Mouse (Mus musculus) erythroblast, embryonic 14.5 days (primary cell): Measurements from ENCODE around the gene Zan.

Source experiments
- GATA1 ChIP-seq: IDR thresholded peaks from 2 replicates; pipeline ENCODE4 v1.6.1; 2012; ENCODE audit warnings: low read length, inconsistent platforms, mixed read lengths
- TAL1 ChIP-seq: IDR thresholded peaks from 3 replicates; pipeline ENCODE4 v1.6.1; 2012; ENCODE audit warnings: low read length, inconsistent platforms, mixed read lengths

DNA sequence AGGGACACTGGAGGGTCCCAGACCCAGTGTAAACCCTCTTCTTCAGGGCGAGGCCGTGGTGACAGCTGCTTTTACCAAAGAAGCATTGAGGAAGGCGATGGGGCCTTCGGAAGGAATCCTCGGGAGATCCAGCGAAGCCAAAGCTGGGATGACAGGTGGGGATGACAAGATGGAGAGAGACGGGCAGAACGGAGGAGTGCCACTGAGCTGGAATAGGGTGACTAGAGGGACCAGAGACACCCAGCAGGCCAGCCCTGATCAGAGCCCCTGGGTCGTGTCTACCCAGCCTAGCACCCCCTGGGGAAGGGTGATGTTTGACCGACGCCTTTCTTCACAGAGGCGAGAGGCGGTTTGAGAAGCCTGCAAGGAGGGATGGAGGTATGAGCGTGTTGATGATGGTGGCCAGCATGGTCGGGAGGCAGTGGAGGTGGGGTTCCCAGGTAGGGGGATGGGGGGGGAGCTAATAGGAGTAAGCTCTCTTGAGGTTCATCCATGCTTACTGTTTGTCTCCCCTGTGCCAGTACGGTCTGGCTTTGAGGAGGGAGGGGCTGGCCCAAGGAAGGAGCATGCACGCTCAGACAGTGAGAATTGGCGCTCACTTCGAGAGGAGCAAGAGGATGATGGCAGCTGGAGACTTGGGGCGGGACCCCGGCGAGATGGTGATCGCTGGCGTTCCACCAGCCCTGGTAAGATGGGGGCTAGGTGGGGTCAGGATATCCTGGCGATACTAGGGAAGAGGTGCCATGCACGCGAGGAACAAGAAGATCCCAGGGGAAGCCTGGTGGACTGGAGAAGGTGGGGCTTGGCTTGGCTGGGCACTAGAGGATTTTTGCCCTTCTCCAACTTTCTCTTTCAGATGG is 43.1 kb upstream of the Zan start:
- TF ChIP-seq GATA1, result no peak
- no peak for TF ChIP-seq TAL1
